Mouse (Mus musculus): ENCODE measurements around the gene Gng3. TPM values are rescaled to one million over a fixed set of nuclear protein-coding genes. Genes with fewer than 3 reads are reported as not detected.

Gng3 gene
- total RNA-seq, 2 experiments from 2014 or later = 0.66 to 0.77 TPM

GRCm38 (mm10) chr19:8803879-8804660 lies 34.9 kb downstream of the Gng3 start:
- DNase-seq = no peak

GRCm38 (mm10) chr19:8803204-8803780 lies 35.7 kb downstream of the Gng3 start:
- DNase-seq = no peak

GRCm38 (mm10) chr19:8802130-8802821 lies 36.7 kb downstream of the Gng3 start, which contains the start of gene Zbtb3:
Gene Zbtb3, plus strand, starts transcription at chr19:8802555.
- DNase-seq = peak; percentile 78

GRCm38 (mm10) chr19:8798947-8799315 lies 40.1 kb downstream of the Gng3 start:
- DNase-seq = no peak

- peak; percentile 85 for DNase-seq
Observed at GRCm38 (mm10) chr19:8798264-8798946, 40.6 kb downstream of the Gng3 start, which contains the start of gene Polr2g. Gene Polr2g, minus strand, starts transcription at chr19:8798577.

GRCm38 (mm10) chr19:8790171-8790570 lies 48.8 kb downstream of the Gng3 start:
- DNase-seq = no peak

GRCm38 (mm10) chr19:8789171-8789570 lies 49.8 kb downstream of the Gng3 start:
- DNase-seq = no peak

GRCm38 (mm10) chr19:8788521-8788920 lies 50.5 kb downstream of the Gng3 start:
- DNase-seq = no peak

Small RNA genes lying within 50 kb of the gene (microRNA-seq; reads per million reads assigned to microRNA genes)
- 0 to 0.25 reads per million in 2 experiments for gene Mir5136

Other genes starting within 250 kb of the Gng3 start
- gene Slc22a8, start 247.9 kb downstream of the Gng3 start, total RNA-seq (2021) = under 1 TPM in 1 of 2 experiments, not detected in 1; 0.07 TPM
- not detected for gene Slc22a6, start 221.2 kb downstream of the Gng3 start, total RNA-seq (2021)
- under 1 TPM; 0.11 to 0.16 TPM for gene Chrm1, start 175.4 kb downstream of the Gng3 start, total RNA-seq (2021)
- 10 to 100 TPM; 29.4 to 36.7 TPM for gene Slc3a2, start 115.8 kb downstream of the Gng3 start, total RNA-seq (2021)
- 10 to 100 TPM; 26.5 to 27.4 TPM for gene Wdr74, start 103.4 kb downstream of the Gng3 start, total RNA-seq (2021)
- under 1 TPM in 1 of 2 experiments, not detected in 1; 0.65 TPM for gene 1700092M07Rik, start 98.5 kb downstream of the Gng3 start, total RNA-seq (2021)
- 10 to 100 TPM; 35.6 to 46.3 TPM for gene Stx5a, start 97.8 kb downstream of the Gng3 start, total RNA-seq (2021)
- gene Nxf1, start 82.1 kb downstream of the Gng3 start, total RNA-seq (2021) = 10 to 100 TPM; 40.8 to 61.8 TPM
- 10 to 100 TPM; 81.9 to 82.5 TPM for gene Tmem223, start 68.2 kb downstream of the Gng3 start, total RNA-seq (2021)
- gene Tmem179b, start 64.7 kb downstream of the Gng3 start, total RNA-seq (2021) = 10 to 100 TPM; 13.6 to 14.1 TPM
- 10 to 100 TPM in 1 of 2 experiments, 1 to 10 TPM in 1; 8.5 to 12.0 TPM for gene Taf6l, start 52.8 kb downstream of the Gng3 start, total RNA-seq (2021)
- gene Polr2g, start 40.6 kb downstream of the Gng3 start, total RNA-seq (2021) = 10 to 100 TPM; 40.9 to 45.1 TPM
- 1 to 10 TPM; 1.0 to 1.4 TPM for gene Zbtb3, start 36.6 kb downstream of the Gng3 start, total RNA-seq (2021)
- gene Ttc9c, start 19.9 kb downstream of the Gng3 start, total RNA-seq (2021) = 10 to 100 TPM; 11.8 to 15.7 TPM
- gene Hnrnpul2, start 19.2 kb downstream of the Gng3 start, total RNA-seq (2021) = 10 to 100 TPM; 42.2 to 47.8 TPM
- not detected for gene AC129217.1, start 9.4 kb downstream of the Gng3 start, total RNA-seq (2021)
- gene Bscl2, start 1.7 kb downstream of the Gng3 start, total RNA-seq (2021) = 10 to 100 TPM; 16.8 to 19.5 TPM
- 10 to 100 TPM; 11.5 to 14.0 TPM for gene Lrrn4cl, start 11.6 kb upstream of the Gng3 start, total RNA-seq (2021)
- 100 to 1,000 TPM; 169 to 172 TPM for gene Ubxn1, start 32.3 kb upstream of the Gng3 start, total RNA-seq (2021)
- 10 to 100 TPM; 55.2 to 58.1 TPM for gene Uqcc3, start 41.7 kb upstream of the Gng3 start, total RNA-seq (2021)
- gene Lbhd1, start 44.5 kb upstream of the Gng3 start, total RNA-seq (2021) = 10 to 100 TPM in 1 of 2 experiments, 1 to 10 TPM in 1; 7.2 to 11.8 TPM
- gene Gm49403, start 44.7 kb upstream of the Gng3 start, total RNA-seq (2021) = not detected
- gene 1810009A15Rik, start 49.7 kb upstream of the Gng3 start, total RNA-seq (2021) = 10 to 100 TPM; 25.6 to 29.6 TPM
- 1 to 10 TPM in 1 of 2 experiments, not detected in 1; 3.3 TPM for gene Gm49416, start 49.7 kb upstream of the Gng3 start, total RNA-seq (2021)
- gene Ints5, start 53.8 kb upstream of the Gng3 start, total RNA-seq (2021) = 10 to 100 TPM; 10.7 to 14.6 TPM
- gene Ganab, start 58.9 kb upstream of the Gng3 start, total RNA-seq (2021) = 10 to 100 TPM; 42.1 to 58.8 TPM
- 10 to 100 TPM; 23.4 to 27.6 TPM for gene B3gat3, start 81.2 kb upstream of the Gng3 start, total RNA-seq (2021)
- gene Rom1, start 90.2 kb upstream of the Gng3 start, total RNA-seq (2021) = 1 to 10 TPM; 4.2 to 5.6 TPM
- gene Eml3, start 90.4 kb upstream of the Gng3 start, total RNA-seq (2021) = 10 to 100 TPM; 11.7 to 15.9 TPM
- 10 to 100 TPM; 37.7 to 49.7 TPM for gene Mta2, start 102.7 kb upstream of the Gng3 start, total RNA-seq (2021)
- 10 to 100 TPM in 1 of 2 experiments, 1 to 10 TPM in 1; 9.1 to 11.2 TPM for gene Tut1, start 114.7 kb upstream of the Gng3 start, total RNA-seq (2021)
- gene Eef1g, start 127.8 kb upstream of the Gng3 start, total RNA-seq (2021) = 100 to 1,000 TPM; 640 to 671 TPM
- 100 to 1,000 TPM; 235 to 267 TPM for gene Ahnak, start 150.1 kb upstream of the Gng3 start, total RNA-seq (2021)
- gene Scgb1a1, start 248.8 kb upstream of the Gng3 start, total RNA-seq (2021) = under 1 TPM in 1 of 2 experiments, not detected in 1; 0.63 TPM